Mouse (Mus musculus): ENCODE measurements at regions not wholly inside any gene's neighbourhood (a gene's known extent, or its start where the extent isn't known, plus 50 kb on each side); places are given as distances from the start of the nearest gene placed in this dataset.

GRCm38 (mm10) chr15:69632306-69632705, 3131.6 kb upstream of the Lrrc6 start:
- DNase-seq, result no peak

GRCm38 (mm10) chr15:69617998-69618397, 3117.3 kb upstream of the Lrrc6 start:
- DNase-seq, result no peak

- DNase-seq, result no peak
Measured at GRCm38 (mm10) chr15:69614048-69614447, 3113.3 kb upstream of the Lrrc6 start.

GRCm38 (mm10) chr15:69591219-69592006, 3090.7 kb upstream of the Lrrc6 start:
- DNase-seq, result no peak

- no peak for DNase-seq
Measured at GRCm38 (mm10) chr15:69588084-69588483, 3087.4 kb upstream of the Lrrc6 start.

GRCm38 (mm10) chr15:69576742-69577141, 3076.0 kb upstream of the Lrrc6 start:
- no peak for DNase-seq

- peak; percentile 1 to 3 for DNase-seq
Measured at GRCm38 (mm10) chr15:69575611-69576153, 3075.0 kb upstream of the Lrrc6 start.

- no peak for DNase-seq
Measured at GRCm38 (mm10) chr15:69554171-69554570, 3053.5 kb upstream of the Lrrc6 start.

- DNase-seq, result no peak
Measured at GRCm38 (mm10) chr15:69552062-69552628, 3051.4 kb upstream of the Lrrc6 start.

- no peak for DNase-seq
Measured at GRCm38 (mm10) chr15:69551012-69551411, 3050.3 kb upstream of the Lrrc6 start.

- no peak for DNase-seq
Measured at GRCm38 (mm10) chr15:69526441-69527094, 3025.9 kb upstream of the Lrrc6 start.

- DNase-seq, result no peak
Measured at GRCm38 (mm10) chr15:69484421-69485074, 2983.8 kb upstream of the Lrrc6 start.

- DNase-seq, result no peak
Measured at GRCm38 (mm10) chr15:69483096-69483495, 2982.4 kb upstream of the Lrrc6 start.

GRCm38 (mm10) chr15:69481087-69481486, 2980.4 kb upstream of the Lrrc6 start:
- DNase-seq, result no peak

- DNase-seq, result no peak
Measured at GRCm38 (mm10) chr15:69477050-69477449, 2976.3 kb upstream of the Lrrc6 start.

GRCm38 (mm10) chr15:69469566-69469965, 2968.9 kb upstream of the Lrrc6 start:
- no peak for DNase-seq

GRCm38 (mm10) chr15:69460581-69461194, 2960.0 kb upstream of the Lrrc6 start:
- no peak for DNase-seq

GRCm38 (mm10) chr15:69457473-69457872, 2956.8 kb upstream of the Lrrc6 start:
- no peak for DNase-seq

GRCm38 (mm10) chr15:69456191-69456770, 2955.6 kb upstream of the Lrrc6 start:
- DNase-seq, result no peak

GRCm38 (mm10) chr15:69441008-69441407, 2940.3 kb upstream of the Lrrc6 start:
- no peak for DNase-seq

- peak; percentile 7 to 9 for DNase-seq
Measured at GRCm38 (mm10) chr15:69413531-69414011, 2912.9 kb upstream of the Lrrc6 start.

- no peak for DNase-seq
Measured at GRCm38 (mm10) chr15:69389575-69389974, 2888.9 kb upstream of the Lrrc6 start.
